Mouse (Mus musculus) midbrain, embryonic 16.5 days (tissue): ENCODE data around the gene Nxpe5. TPM values are rescaled to one million over a fixed set of nuclear protein-coding genes. Genes with fewer than 3 reads are reported as not detected.
A peak's percentile ranks its signal among the peaks of the same experiment; 100 is the strongest.

Experiments used
- ATAC-seq: fragments of 200-750 bp; cut with Nextera tagmentation; 2 replicates; pipeline ENCODE4 v1.8.0; 2017; ENCODE audit warnings: moderate TSS enrichment
- H3K27ac ChIP-seq: fragments of 300-500 bp; sonication (generic); 2 replicates; pipeline ENCODE4 v1.5.1; 2014; ENCODE audit warnings: mild to moderate bottlenecking, low read length, mixed read lengths
- H3K27me3 ChIP-seq: fragments of 300-500 bp; sonication (generic); 2 replicates; pipeline ENCODE4 v1.6.1; 2014; ENCODE audit warnings: low read depth, low read length, mixed read lengths; ENCODE audit not compliant: control insufficient read depth, insufficient read depth
- H3K36me3 ChIP-seq: fragments of 300-500 bp; sonication (generic); 2 replicates; pipeline ENCODE4 v1.6.1; 2014; ENCODE audit warnings: mild to moderate bottlenecking, low read length, moderate library complexity, mixed read lengths; ENCODE audit not compliant: control insufficient read depth, insufficient read depth
- H3K4me1 ChIP-seq: fragments of 300-500 bp; sonication (generic); 2 replicates; pipeline ENCODE4 v1.6.1; 2014; ENCODE audit warnings: mild to moderate bottlenecking, low read length, mixed read lengths; ENCODE audit not compliant: control insufficient read depth, insufficient read depth
- H3K4me2 ChIP-seq: fragments of 300-500 bp; sonication (generic); 2 replicates; pipeline ENCODE4 v1.6.1; 2014; ENCODE audit warnings: mild to moderate bottlenecking, low read length, mixed read lengths
- H3K4me3 ChIP-seq: fragments of 300-500 bp; sonication (generic); 2 replicates; pipeline ENCODE4 v1.5.1; 2014; ENCODE audit warnings: low read depth, mild to moderate bottlenecking, low read length, moderate library complexity, mixed read lengths
- H3K9ac ChIP-seq: fragments of 300-500 bp; sonication (generic); 2 replicates; pipeline ENCODE4 v1.6.1; 2014; ENCODE audit warnings: low read depth, low read length, mixed read lengths
- H3K9me3 ChIP-seq: fragments of 300-500 bp; sonication (generic); replicated peaks from 2 replicates; pipeline ENCODE4 v1.6.1; 2014; ENCODE audit warnings: mild to moderate bottlenecking, low read length, mixed read lengths; ENCODE audit not compliant: control insufficient read depth, poor library complexity, severe bottlenecking
- WGBS: fragments of 180-500 bp; shearing (Covaris S2); extraction: QIAGEN DNeasy Blood & Tissue Kit; methylation state at CpG from one replicate; pipeline ENCODE4 v1.1.7; 2014; 5-methylcytosine and 5-hydroxymethylcytosine counted together
- polyA plus RNA-seq: library from polyadenylated mRNA; unstranded; fragments of >200 nt; fragmentation: Nextera tagmentation; extraction: Ambion mirVana; gene quantifications from 2 replicates; pipeline ENCODE4 v1.2.1, GENCODE M21; 2015

Nxpe5 gene
- polyA plus RNA-seq = not detected in 2 replicates

GRCm38 (mm10) chr5:138225700-138226099, at the start of gene Nxpe5:
Gene Nxpe5, plus strand, starts transcription at chr5:138225898.
- Histone ChIP-seq H3K36me3 (no peaks in the 10 kb centered on the region), H3K9ac (no peak within 1 kb of the TSS), H3K4me1 (no peaks in the 10 kb centered on the region), H3K27me3 (no peaks in the 10 kb centered on the region), H3K4me3 (no peak within 1 kb of the TSS), H3K9me3 (no peaks in the 10 kb centered on the region), H3K4me2 (no peak within 1 kb of the TSS), H3K27ac (no peak within 1 kb of the TSS)
- no peak for ATAC-seq
- WGBS = 61% methylated on average over 2 of the region's 2 CpGs

GRCm38 (mm10) chr5:138186950-138187638, 38.6 kb upstream of the Nxpe5 start, which contains the start of the genes Taf6 and Cnpy4:
Gene Taf6, minus strand, starts transcription at chr5:138187451.
Gene Cnpy4, plus strand, starts transcription at chr5:138187485.
- no peaks in the 10 kb centered on the region for H3K27me3 ChIP-seq
- peaks cover 9% of the 10 kb centered on the region for H3K36me3 ChIP-seq
- H3K4me1 ChIP-seq = peaks cover 18% of the 10 kb centered on the region
- H3K9me3 ChIP-seq = no peaks in the 10 kb centered on the region
- peak; percentile 82 for ATAC-seq
- WGBS = under 1% methylated on average over 31 of the region's 31 CpGs
- peak within 1 kb of the TSS; percentile 80 for H3K4me3 ChIP-seq
- peak within 1 kb of the TSS; percentile 68 for H3K4me2 ChIP-seq
- H3K27ac ChIP-seq = peak within 1 kb of the TSS; percentile 82
- H3K9ac ChIP-seq = peak within 1 kb of the TSS; percentile 86

- Histone ChIP-seq H3K4me3 (peak overlapping the region; percentile 80), H3K27me3 (no peaks in the 10 kb centered on the region), H3K9me3 (no peaks in the 10 kb centered on the region), H3K27ac (peak overlapping the region; percentile 82), H3K9ac (peak overlapping the region; percentile 81), H3K4me2 (peak overlapping the region; percentile 68), H3K36me3 (peaks cover 12% of the 10 kb centered on the region), H3K4me1 (peaks cover 18% of the 10 kb centered on the region)
- WGBS = 1% methylated on average over 10 of the region's 10 CpGs
- peak; percentile 87 for ATAC-seq
Observed at GRCm38 (mm10) chr5:138187661-138188306, 37.9 kb upstream of the Nxpe5 start.

- peak within 1 kb of the TSS; percentile 94 for H3K9ac ChIP-seq
- H3K9me3 ChIP-seq = no peaks in the 10 kb centered on the region
- ATAC-seq = peak; percentile 86
- H3K4me1 ChIP-seq = peaks cover 18% of the 10 kb centered on the region
- H3K27ac ChIP-seq = peak within 1 kb of the TSS; percentile 89
- peaks cover 12% of the 10 kb centered on the region for H3K36me3 ChIP-seq
- H3K4me2 ChIP-seq = peak within 1 kb of the TSS; percentile 85
- WGBS = 7% methylated on average over 54 of the region's 54 CpGs
- no peaks in the 10 kb centered on the region for H3K27me3 ChIP-seq
- H3K4me3 ChIP-seq = peak within 1 kb of the TSS; percentile 73
Observed at GRCm38 (mm10) chr5:138193771-138194727, 31.6 kb upstream of the Nxpe5 start, which contains the start of gene Mblac1. Gene Mblac1, plus strand, starts transcription at chr5:138194314.

- WGBS = under 1% methylated on average over 29 of the region's 29 CpGs
- Histone ChIP-seq H3K4me3 (peak overlapping the region; percentile 73), H3K27ac (peak overlapping the region; percentile 89), H3K36me3 (peaks cover 12% of the 10 kb centered on the region), H3K4me2 (peak overlapping the region; percentile 85), H3K9me3 (no peaks in the 10 kb centered on the region), H3K9ac (peak overlapping the region; percentile 94), H3K4me1 (peaks cover 18% of the 10 kb centered on the region), H3K27me3 (no peaks in the 10 kb centered on the region)
- ATAC-seq = peak; percentile 70
Observed at GRCm38 (mm10) chr5:138194755-138195345, 30.8 kb upstream of the Nxpe5 start.

GRCm38 (mm10) chr5:138195463-138195862, 30.2 kb upstream of the Nxpe5 start:
- H3K4me2 ChIP-seq = peak overlapping the region; percentile 85
- H3K36me3 ChIP-seq = peaks cover 12% of the 10 kb centered on the region
- no peaks in the 10 kb centered on the region for H3K27me3 ChIP-seq
- no peaks in the 10 kb centered on the region for H3K9me3 ChIP-seq
- H3K27ac ChIP-seq = peak overlapping the region; percentile 89; the same call in 1 of the 2 replicates
- WGBS = 64% methylated on average over 7 of the region's 7 CpGs
- peak overlapping the region; percentile 73 for H3K4me3 ChIP-seq
- H3K9ac ChIP-seq = peak overlapping the region; percentile 94
- peaks cover 18% of the 10 kb centered on the region for H3K4me1 ChIP-seq
- ATAC-seq = no peak

- ATAC-seq = no peak
- Histone ChIP-seq H3K4me1 (peaks cover 11% of the 10 kb centered on the region), H3K36me3 (no peaks in the 10 kb centered on the region), H3K9ac (no peak overlapping the region), H3K27me3 (no peaks in the 10 kb centered on the region), H3K4me3 (no peak overlapping the region), H3K4me2 (no peak overlapping the region), H3K9me3 (no peaks in the 10 kb centered on the region), H3K27ac (no peak overlapping the region)
- WGBS = 11% methylated on average over 1 of the region's 1 CpGs
Observed at GRCm38 (mm10) chr5:138199576-138199975, 26.1 kb upstream of the Nxpe5 start.

- no peaks in the 10 kb centered on the region for H3K36me3 ChIP-seq
- no peaks in the 10 kb centered on the region for H3K9me3 ChIP-seq
- H3K4me2 ChIP-seq = no peak overlapping the region
- H3K4me1 ChIP-seq = no peaks in the 10 kb centered on the region
- no peak for ATAC-seq
- no peaks in the 10 kb centered on the region for H3K27me3 ChIP-seq
- WGBS = 79% methylated on average over 3 of the region's 3 CpGs
- no peak overlapping the region for H3K9ac ChIP-seq
- no peak overlapping the region for H3K4me3 ChIP-seq
- no peak overlapping the region for H3K27ac ChIP-seq
Observed at GRCm38 (mm10) chr5:138202086-138202485, 23.6 kb upstream of the Nxpe5 start.
